Mouse (Mus musculus) thymus, postnatal 10 days (tissue): ENCODE measurements around the gene Gfi1b.

Source experiments
- DNase-seq, 2 experiments: peaks; one replicate each; pipeline ENCODE4 v3.0.0; 2021; ENCODE audit warnings: low spot score in 2 of 2

Gene Gfi1b

DNA sequence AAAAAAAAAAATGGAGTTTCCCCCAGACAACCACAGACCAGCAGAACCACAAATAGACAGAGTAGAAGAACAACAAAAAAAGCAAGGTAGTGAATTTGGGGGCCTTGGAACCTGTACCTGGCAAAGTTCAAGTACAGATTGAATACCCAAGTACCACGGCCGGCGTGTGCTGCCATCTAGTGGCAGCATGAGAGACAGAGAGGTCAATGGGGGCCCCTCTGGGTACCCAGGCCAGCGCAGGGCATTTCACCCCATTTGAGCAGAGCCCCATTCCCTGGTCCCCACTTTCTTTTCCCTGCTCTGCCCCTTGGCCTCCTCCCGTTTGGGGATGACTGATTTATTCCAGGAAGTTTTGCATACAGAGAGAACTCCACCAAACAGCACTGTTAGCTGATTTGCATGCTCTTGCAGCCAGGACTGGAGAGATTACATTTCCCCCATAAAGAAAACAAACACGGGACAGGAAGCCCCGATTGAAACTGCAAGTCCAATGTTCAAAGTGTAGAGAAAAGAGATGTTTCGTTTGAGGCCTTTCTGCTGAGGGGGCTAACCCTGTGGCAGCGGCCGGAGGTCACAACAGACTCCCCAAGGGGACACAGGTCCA, 841 bp upstream of the Gfi1b start:
- peak in 1 of 2 experiments; percentile 64 for DNase-seq

DNA sequence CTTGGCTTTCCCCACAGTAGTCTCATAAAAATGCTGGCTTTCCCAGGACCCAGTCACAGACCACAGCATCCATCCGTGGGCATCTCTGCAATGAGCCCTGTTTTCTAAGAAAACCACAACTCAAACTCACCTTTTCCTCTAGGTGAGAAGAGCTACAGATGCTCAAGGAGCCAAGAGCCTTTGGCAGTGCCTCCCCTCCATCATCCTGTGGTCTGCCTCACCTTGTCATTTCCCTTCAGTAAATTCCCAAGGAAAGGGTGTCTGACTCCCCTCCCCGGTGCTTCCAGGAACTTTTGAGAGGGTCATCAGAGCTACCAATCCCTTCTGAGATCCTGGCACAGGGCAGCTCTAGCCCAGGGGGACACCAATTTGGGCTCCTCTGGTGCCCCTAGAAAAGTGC, 671 bp downstream of the Gfi1b start:
- no peak for DNase-seq

GRCm38 (mm10) chr2:28620522-28620921, 1.3 kb downstream of the Gfi1b start:
- DNase-seq, result no peak

DNA sequence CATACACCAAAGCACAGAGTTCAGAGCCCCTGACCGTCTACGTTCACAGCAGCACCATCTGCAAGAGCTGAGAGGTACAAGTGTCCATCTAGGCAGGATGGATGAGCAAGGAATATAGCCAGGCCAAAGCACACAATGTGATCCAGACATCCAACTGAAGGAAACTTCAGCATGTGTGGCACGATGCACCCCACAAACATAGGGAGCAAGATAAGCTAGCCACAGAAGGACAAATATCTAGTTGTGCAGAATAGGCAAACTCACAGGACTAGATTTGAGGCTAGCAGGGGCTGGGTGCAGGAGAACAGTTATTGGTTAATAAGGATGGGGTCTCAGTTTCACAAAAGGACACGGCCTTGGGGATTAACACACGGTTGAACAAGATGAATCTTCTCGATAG, 2.4 kb downstream of the Gfi1b start:
- DNase-seq, result no peak

GRCm38 (mm10) chr2:28618777-28619336, 2.9 kb downstream of the Gfi1b start:
- no peak for DNase-seq

DNA sequence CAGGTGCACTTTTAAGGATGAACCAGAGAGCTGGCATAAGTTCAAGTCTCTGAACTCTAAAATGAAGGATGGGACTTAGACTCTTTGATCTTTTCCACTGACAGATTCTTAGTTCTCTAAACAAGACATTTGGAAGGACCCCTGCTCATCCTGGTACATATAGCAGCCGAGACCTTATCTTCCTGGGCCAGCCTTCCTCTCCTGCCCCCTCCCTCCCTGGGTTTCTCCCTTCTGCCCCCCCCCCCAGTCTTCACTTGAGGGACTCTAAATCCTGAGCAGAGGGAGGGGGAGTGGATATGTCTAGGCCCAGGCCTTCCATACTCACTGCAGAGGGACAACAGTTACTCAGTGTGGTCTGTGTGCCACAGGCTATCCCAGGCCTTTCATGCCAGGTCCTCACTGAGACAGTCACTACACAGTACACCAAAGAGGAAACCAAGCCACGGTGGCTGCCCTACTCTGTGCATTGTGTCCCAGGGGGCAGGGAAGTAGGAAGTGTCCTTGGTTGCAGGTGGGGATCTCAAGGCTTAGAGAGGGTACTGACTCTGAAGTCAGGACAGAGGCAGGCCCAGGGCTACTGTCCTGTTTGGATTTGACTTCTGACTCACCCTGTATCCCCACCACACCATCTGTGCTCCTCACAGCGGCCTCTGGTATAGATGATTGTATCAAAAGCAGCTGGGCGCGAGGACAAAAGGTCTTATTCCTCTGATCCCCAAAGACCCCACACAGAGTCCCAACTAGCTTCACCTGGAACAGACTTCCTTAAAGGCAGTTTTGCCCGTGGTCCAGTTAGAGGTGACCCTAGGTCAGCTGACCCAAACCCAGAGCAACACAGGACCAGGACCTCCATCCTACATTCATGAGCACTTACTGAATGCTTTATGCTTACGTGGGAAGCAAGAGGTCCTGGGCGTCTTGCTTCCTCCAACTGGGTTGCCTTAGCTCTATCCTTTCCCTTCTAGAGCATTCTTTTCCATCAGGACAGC, 4.0 kb downstream of the Gfi1b start:
- DNase-seq, result no peak

DNA sequence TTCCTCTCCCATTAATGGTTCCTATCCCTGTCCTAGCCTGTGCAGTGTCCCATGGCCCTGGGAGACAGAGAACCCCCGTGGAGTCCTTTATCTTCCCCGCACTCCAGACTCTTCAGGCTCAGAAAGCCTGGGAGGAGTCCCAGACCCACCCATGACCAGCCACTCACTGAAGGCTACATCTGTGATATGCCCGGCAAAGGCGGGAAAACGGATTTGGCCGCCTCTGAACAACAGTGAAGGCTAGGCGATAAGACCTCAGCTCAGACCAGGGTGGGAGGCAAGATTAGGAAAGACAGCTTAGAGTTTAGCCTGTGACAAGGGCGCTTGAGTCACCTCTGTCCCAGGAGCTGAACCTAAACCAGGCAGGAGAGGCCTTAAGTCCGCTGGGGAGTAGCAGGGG, 4.9 kb downstream of the Gfi1b start:
- no peak for DNase-seq

DNA sequence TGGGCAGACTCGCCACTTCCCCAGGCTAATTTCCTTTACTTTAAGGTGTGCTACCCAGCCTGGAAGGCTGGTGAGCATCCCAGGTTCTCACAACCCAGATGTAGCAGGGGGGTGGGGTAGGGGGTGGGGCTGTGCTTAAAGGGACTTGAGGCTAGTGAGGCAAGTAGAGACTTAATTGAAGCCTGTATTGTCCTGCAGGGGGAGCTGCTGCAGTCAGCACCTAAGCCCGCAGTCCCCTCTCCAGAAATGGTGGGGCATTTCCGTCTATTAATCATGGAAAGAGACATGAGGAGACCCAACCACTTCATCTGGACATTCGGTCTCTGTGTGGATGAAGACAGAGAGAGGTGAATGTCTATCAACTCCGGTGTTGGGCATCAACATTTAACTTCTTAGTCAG, 5.4 kb downstream of the Gfi1b start:
- DNase-seq, result no peak

GRCm38 (mm10) chr2:28613599-28613998, 8.2 kb downstream of the Gfi1b start:
- DNase-seq, result no peak

DNA sequence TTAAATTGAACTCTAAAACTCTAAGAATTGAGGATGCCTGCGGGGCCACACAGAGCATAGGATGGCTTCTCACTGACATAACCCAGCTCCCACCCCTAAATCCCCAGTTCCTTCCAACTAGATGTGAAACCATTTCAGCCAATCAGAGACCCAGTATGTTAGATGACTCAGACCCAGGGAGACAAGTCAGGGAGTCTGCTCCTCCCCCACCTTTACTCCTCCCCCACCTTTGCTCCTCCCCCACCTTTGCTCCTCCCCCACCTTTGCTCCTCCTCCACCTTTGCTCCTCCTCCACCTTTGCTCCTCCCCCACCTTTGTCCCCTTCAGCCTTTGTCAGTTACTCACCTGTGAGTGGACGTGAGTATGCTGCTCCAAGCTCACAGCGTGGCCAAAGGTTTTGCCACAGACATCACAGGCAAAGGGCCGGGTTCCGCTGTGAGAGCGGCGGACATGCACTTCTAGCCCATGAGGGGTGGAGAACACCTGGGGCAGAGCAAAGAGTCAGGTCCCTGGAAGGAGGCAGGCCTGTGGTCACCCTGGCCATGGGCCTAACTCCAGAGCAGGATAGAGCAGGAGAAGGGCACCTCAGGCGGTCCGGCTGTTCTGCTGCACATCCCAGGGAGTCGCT, 9.2 kb downstream of the Gfi1b start:
- DNase-seq, result no peak

- DNase-seq, result no peak
These were observed 10.4 kb downstream of the Gfi1b start for GRCm38 (mm10) chr2:28611407-28611787.

DNA sequence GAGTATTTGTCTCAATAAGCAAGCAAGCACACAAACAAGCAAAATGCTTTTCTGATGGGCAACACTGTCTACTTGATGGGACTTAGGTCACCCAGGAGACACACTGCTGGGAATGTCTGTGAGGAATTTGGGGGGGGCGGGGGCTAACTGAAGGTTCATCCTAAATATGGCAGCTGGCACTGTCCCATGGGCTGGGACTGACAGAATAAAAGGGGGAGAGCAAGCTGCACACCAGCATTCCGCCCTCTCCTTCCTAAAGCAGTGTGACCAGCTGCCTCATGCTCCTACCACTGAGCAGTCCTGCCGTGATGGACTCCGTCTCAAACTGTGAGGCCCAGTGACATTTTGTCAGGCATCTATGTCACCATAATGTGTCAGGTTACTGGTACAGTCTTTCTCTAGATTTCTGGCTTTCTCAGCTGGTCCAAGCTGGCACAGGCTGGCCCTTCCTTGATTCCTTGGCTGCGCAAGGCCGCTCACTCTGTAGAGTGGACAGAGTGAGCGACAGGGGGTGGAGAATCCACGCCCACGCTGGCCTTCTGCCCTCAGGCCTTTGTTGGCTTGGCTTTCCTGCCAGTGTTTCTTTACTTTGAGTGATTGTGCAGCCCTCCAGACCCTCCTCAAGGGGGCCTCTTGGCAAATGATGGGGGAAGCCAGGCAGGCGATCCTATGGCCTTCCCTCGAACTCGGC, 10.9 kb downstream of the Gfi1b start:
- no peak for DNase-seq

DNA sequence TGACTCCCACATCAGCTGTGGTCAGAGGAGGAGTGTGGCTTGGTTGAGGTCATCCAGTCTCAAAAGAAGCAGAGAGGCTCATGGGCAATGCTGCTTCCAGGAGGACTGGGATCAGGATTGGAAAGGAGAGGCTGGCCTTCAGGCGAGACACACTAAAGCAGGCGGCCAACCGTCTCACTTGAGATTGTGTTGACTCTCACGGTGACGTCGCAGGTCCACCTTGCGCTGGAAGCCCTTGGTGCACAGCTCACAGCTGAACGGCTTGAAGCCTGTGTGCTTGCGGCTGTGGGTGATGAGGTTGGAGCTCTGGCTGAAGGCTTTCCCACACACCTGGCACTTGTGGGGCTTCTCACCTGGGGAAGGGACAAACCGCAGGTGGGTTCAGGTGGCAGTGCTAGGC, 11.9 kb downstream of the Gfi1b start:
- DNase-seq, result no peak

DNA sequence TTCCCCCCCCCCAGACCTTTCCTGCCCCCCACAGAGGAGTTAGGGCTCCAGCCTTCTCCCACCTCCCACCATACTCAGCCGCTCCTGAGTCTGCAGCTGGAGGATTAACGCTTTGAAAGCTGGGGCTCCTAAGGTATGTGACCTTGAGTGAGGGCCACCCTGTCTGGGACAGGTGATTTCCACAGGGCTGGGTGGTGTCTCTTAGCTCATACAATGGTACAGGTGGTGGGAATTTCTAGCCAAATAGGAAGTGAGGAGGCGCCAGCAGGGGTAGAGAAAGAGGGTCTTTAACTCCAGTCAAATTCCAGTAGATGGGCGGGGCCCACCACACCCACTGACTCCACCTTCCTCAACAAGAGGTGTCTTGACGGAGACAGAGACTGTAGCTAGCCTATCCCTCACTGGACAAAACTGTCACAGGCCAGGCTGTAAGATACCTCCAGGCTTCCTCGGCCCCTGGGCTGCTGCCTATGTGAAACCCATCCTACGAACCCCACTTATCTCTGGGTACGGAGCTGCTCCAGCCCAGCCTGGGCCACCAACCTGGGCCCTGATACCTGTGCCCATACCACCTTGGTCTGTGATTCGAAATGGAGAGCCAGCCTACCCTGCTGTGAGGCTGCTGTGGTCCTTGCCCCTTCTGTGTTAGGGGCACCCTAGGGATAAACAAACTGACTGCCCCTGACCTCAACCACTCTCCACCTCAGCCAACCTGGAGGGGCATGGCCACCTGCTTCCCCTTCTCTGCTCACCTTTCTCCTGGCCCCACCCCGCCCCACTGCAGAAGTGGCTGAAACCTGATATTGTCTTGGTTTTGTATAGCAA, 14.2 kb downstream of the Gfi1b start:
- no peak for DNase-seq

DNA sequence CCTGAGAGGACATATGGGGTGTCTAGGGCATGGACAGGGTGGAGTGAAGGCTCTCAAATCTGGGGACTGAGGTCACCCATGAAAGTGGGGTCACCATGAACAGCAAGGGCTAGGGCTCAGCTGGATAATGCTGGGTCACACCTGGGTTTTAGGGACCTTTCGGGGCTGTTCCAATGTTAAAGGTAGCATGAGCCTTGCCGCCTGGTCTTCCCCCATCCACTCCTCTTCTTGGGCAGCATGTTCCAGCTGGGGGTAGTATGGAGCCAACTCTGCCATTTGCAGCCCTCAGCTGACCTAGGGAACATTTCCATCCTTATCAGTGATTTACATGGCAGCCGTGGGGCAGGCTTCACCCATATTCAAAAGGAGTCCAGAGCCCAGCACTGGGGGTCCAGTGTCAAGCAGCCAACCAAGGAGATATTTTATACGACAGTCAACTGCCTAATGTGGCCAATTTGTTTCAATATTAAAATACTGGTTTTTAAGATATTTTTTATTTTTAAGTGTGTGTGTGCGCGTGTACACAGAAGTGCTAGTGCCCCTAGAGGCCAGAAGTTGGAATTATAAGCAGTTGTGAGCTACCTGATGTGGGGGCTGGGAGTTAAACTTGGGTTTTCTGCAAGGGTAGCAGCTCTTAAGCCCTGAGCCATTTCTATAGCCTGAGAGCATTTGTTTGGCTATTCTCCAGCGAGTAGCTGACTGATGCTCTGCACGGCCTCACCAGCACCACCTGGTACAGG, 15.0 kb downstream of the Gfi1b start:
- DNase-seq, result no peak

DNA sequence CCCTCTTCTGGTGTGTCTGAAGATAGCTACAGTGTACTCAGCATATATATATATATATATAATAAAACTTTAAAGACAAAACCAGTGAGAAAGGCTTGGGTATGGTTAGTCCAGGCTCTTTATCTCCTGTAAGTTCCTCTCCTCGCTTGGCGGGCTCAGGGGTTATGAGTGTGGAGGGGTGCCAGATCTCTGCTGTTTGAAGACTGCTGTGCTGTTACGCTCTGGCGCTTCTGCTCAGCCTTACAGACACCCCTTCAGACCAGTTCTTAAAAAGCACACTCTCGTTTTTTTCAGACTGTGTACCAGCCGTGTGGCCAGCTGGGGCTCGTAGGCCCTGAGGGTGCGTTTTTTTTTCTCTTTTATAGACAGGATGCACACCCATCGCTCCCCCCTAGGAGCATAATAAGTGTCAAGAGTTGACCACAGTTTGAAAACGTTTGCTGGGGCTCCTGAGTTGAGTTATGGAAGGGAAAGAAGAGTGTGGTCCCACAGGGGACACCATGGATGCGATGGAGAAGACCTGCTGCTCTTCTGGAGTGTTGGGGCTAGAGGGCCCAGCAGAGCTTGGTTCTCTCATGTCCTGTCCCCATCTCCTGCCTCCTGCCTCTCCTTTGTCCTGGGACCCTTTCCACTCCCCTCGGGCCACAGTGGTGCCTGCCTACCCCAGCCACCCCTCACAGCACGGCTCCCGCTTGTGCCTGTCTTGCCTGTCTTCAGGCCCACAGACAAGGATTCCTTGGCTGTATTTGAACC, 15.8 kb downstream of the Gfi1b start:
- DNase-seq, result no peak

DNA sequence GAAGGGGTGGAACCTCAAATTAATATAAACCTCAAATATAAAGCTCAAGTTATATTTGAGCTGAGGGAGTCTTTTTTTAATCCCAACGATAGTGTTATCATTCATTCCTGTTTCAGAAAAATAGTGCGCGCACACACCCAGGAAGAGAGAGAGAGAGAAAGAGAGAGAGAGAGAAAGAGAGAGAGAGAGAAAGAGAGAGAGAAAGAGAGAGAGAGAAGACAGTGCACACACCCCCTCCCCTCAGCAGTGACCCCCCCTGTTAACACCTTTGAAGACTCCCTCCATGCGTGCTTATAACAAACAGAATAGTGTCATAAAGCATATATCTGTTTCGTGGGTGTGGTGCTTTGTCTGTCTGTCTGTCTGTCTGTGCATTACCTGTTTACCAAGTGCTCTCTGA, 18.2 kb downstream of the Gfi1b start:
- DNase-seq, result no peak

DNA sequence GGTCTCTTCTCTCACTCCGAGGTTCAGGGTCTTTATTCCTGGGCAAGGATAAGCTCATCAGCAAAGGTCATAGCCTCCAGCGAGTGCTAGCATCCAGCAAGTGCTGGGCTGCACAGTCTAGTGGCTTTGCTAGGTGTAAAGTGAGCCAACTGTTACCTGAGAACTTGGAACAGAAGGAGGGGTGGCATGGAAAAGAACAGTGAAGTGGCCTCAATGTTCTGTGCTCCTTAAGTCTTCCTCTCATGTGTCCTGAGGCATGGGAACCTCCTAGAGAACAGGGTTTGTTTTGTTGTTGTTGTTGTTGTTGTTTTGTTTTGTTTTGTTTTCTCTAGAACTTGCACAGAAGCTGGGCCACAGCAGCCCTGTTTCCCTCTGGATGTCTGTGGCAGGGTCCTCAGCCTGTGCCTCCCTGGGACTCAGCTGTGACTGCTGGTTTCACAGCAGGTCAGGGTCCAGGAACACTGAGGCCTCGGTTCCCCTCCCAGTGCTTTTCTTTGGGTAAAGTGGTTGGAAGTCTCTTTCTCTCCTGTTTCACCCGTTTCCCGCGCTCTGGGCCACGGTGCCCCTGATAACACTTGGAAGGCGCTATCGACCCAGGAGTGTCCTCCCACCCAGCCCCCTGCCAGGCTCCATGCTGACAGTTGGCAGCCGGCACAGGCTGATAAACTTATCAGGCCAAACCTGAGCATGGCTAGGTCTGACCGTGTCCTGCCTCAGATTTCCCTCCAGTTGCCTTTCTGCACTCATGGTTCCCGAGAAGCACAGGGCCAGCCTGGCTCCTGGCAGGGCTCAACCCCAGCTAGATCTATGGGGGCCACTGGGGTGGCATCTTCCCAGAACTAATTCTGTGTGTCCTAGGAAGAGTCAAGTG, 19.8 kb downstream of the Gfi1b start:
- DNase-seq, result no peak

DNA sequence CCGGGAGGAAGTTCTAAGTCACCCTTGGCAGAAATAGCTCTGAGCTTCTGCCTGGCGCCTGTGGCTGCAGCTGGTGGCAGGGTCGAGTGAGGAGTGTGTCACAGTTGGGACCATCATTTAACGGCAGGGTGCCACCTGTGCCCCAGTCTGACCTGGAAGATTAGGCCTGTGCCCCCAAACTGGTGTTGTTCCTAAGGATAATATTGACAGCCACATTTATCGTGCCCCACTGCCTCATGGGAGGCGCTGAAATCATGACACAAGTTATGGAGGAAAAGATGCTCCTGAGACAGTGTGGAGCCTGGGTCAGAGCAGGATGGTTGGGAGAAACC, 22.2 kb downstream of the Gfi1b start:
- peak; percentile 37 to 42 for DNase-seq
